Comparison of ENCODE assay signal across 21 mouse cellular contexts in genomic region chr10:61290016-61290415, GRCm38 (mm10). TPM values are rescaled to one million over a fixed set of nuclear protein-coding genes. Genes with fewer than 3 reads are reported as not detected.
"Had no signal": no experiment of that assay in that cellular context is flagged by ENCODE, and none has a peak within 500 bp of the region (broad histone marks: within the 10 kb centered on the region; RNA-seq: fewer than 3 reads in every experiment).

No protein-coding gene starts in this region.

- DNase-seq: kidney, postnatal 10 days; kidney, postnatal 36 days; layer of hippocampus, postnatal 36 days; liver, embryonic 13.5 days; lung, adult 2 months; retina, postnatal 1 day; right cerebral cortex, postnatal 25 days; spleen, adult 18-20 months; thymus, postnatal 25 days had no signal

- H3K4me2 ChIP-seq: liver, embryonic 13.5 days; midbrain, embryonic 12.5 days; midbrain, embryonic 15.5 days; neural tube, embryonic 13.5 days; stomach, embryonic 15.5 days had no signal

- H3K4me3 ChIP-seq: left cerebral cortex, adult 2 months; liver, embryonic 13.5 days; midbrain, embryonic 12.5 days; midbrain, embryonic 15.5 days; neural tube, embryonic 13.5 days; stomach, embryonic 15.5 days had no signal

- ATAC-seq: midbrain, embryonic 15.5 days had no signal

- H3K9ac ChIP-seq: liver, embryonic 13.5 days; midbrain, embryonic 12.5 days; midbrain, embryonic 15.5 days; neural tube, embryonic 13.5 days; stomach, embryonic 15.5 days had no signal

- H3K4me1 ChIP-seq: liver, embryonic 13.5 days; midbrain, embryonic 12.5 days; midbrain, embryonic 15.5 days; neural tube, embryonic 13.5 days had no signal

- H3K9me3 ChIP-seq: liver, embryonic 13.5 days; midbrain, embryonic 12.5 days; midbrain, embryonic 15.5 days; neural tube, embryonic 13.5 days; stomach, embryonic 15.5 days had no signal

- H3K27ac ChIP-seq: left cerebral cortex, adult 2 months; liver, embryonic 13.5 days; macrophage; midbrain, embryonic 12.5 days; midbrain, embryonic 15.5 days; neural tube, embryonic 13.5 days; stomach, embryonic 15.5 days had no signal

- H3K27me3 ChIP-seq: liver, embryonic 13.5 days; midbrain, embryonic 12.5 days; midbrain, embryonic 15.5 days; neural tube, embryonic 13.5 days; stomach, embryonic 15.5 days had no signal

- H3K36me3 ChIP-seq: liver, embryonic 13.5 days; midbrain, embryonic 12.5 days; midbrain, embryonic 15.5 days; neural tube, embryonic 13.5 days; stomach, embryonic 15.5 days had no signal

RNA-seq across cellular contexts. Expression of gene Prf1, which starts 7.6 kb away (rescaled TPM):
- total RNA-seq: layer of hippocampus, adult 8-10 months; layer of hippocampus, postnatal 10 days; layer of hippocampus, postnatal 36 days; left cerebral cortex, adult 2 months; left cerebral cortex, postnatal 10 days; left cerebral cortex, postnatal 36 days had no signal
- polyA plus RNA-seq: limb, embryonic 11.5 days; limb, embryonic 14.5 days; liver, embryonic 13.5 days; macrophage; midbrain, embryonic 12.5 days; neural tube, embryonic 13.5 days had no signal
